Mouse (Mus musculus) CH12.LX (cell line): ENCODE results near the gene Cdca3. TPM values are rescaled to one million over a fixed set of nuclear protein-coding genes. Genes with fewer than 3 reads are reported as not detected.
A peak's percentile ranks its signal among the peaks of the same experiment; 100 is the strongest.

ENCODE experiments used
- DNase-seq: peaks from one replicate; pipeline ENCODE4 v3.0.0-alpha.2; 2013; ENCODE audit errors: extremely low read depth
- H3K27ac ChIP-seq: 2 replicates; pipeline ENCODE4 v1.5.1; 2012; ENCODE audit warnings: low read depth, mild to moderate bottlenecking, control low read depth, moderate library complexity; ENCODE audit not compliant: insufficient read depth
- H3K27me3 ChIP-seq: replicated peaks from 2 replicates; pipeline ENCODE3; 2012; ENCODE audit warnings: inconsistent platforms
- H3K36me3 ChIP-seq, 2 experiments: replicated peaks in 1 of 2; 2 replicates each; pipeline versions ENCODE3 to v1.6.1; 2012; ENCODE audit warnings: inconsistent platforms in 1 of 2, low read length in 1 of 2, mild to moderate bottlenecking in 1 of 2, mixed read lengths in 1 of 2, moderate library complexity in 1 of 2; ENCODE audit not compliant: control insufficient read depth in 1 of 2, insufficient read depth in 1 of 2
- H3K4me1 ChIP-seq, 2 experiments: 2 replicates each; pipeline ENCODE4 v1.6.1; 2012; ENCODE audit warnings: inconsistent platforms in 1 of 2, moderate library complexity in 1 of 2; ENCODE audit not compliant: insufficient read depth in 2 of 2, control insufficient read depth in 1 of 2
- H3K4me2 ChIP-seq: 2 replicates; pipeline ENCODE4 v1.6.1; 2012; ENCODE audit warnings: low read depth, mild to moderate bottlenecking, control low read depth; ENCODE audit not compliant: poor library complexity, insufficient read depth, severe bottlenecking
- H3K4me3 ChIP-seq, 3 experiments: fragments of 150-350 bp in 1 of 3; sonication (generic) in 1 of 3; replicated peaks in 1 of 3; 2 replicates each; pipeline versions ENCODE3 to v1.5.1; 2011 to 2012; ENCODE audit warnings: low read depth in 2 of 3, low read length in 2 of 3, mild to moderate bottlenecking in 2 of 3, moderate library complexity in 2 of 3, control low read depth in 1 of 3, improper control_type of control experiment in 1 of 3, inconsistent platforms in 1 of 3, mixed read lengths in 1 of 3; ENCODE audit not compliant: poor library complexity in 1 of 3
- H3K79me2 ChIP-seq: replicated peaks from 2 replicates; pipeline ENCODE4 v1.6.1; 2012; ENCODE audit warnings: mild to moderate bottlenecking, moderate library complexity; ENCODE audit not compliant: control insufficient read depth, poor library complexity, insufficient read depth, severe bottlenecking; ENCODE audit errors: extremely low read depth
- H3K9ac ChIP-seq: 2 replicates; pipeline ENCODE4 v1.6.1; 2012; ENCODE audit warnings: low read depth, mild to moderate bottlenecking, control low read depth, moderate library complexity; ENCODE audit not compliant: insufficient read depth
- H3K9me3 ChIP-seq: replicated peaks from 2 replicates; pipeline ENCODE3; 2012; ENCODE audit warnings: low read length, inconsistent platforms, mixed read lengths
- BHLHE40 ChIP-seq: IDR thresholded peaks from 2 replicates; pipeline ENCODE4 v1.6.1; 2011; ENCODE audit warnings: mild to moderate bottlenecking, low read depth, low read length, improper control_type of control experiment
- CHD1 ChIP-seq: IDR thresholded peaks from 2 replicates; pipeline ENCODE4 v1.6.1; 2012; ENCODE audit warnings: low read depth, low read length, improper control_type of control experiment, inconsistent platforms
- CTCF ChIP-seq, 2 experiments: IDR thresholded peaks in 1 of 2; conservative IDR thresholded peaks in 1 of 2; 2 replicates each; pipeline ENCODE4 v1.5.1; 2011 to 2012; ENCODE audit warnings: low read depth in 2 of 2, low read length in 2 of 2, improper control_type of control experiment in 1 of 2, inconsistent platforms in 1 of 2, mild to moderate bottlenecking in 1 of 2, moderate library complexity in 1 of 2
- E2F4 ChIP-seq: IDR thresholded peaks from 2 replicates; pipeline ENCODE4 v1.6.1; 2011; ENCODE audit warnings: low read depth, low read length, improper control_type of control experiment; ENCODE audit not compliant: insufficient replicate concordance
- EP300 ChIP-seq: IDR thresholded peaks from 2 replicates; pipeline ENCODE4 v1.6.1; 2011; ENCODE audit warnings: low read length, improper control_type of control experiment
- ETS1 ChIP-seq: conservative IDR thresholded peaks from 2 replicates; pipeline ENCODE4 v1.6.1; 2012; ENCODE audit warnings: low read depth, mild to moderate bottlenecking, inconsistent platforms, low read length, improper control_type of control experiment, moderate library complexity
- GABPA ChIP-seq: IDR thresholded peaks from 2 replicates; pipeline ENCODE4 v1.6.1; 2012; ENCODE audit warnings: low read depth, low read length, improper control_type of control experiment, inconsistent platforms; ENCODE audit not compliant: insufficient replicate concordance
- IRF4 ChIP-seq: IDR thresholded peaks from 2 replicates; pipeline ENCODE4 v1.6.1; 2014; ENCODE audit warnings: low read depth, mild to moderate bottlenecking, inconsistent platforms, low read length, improper control_type of control experiment
- JUN ChIP-seq: IDR thresholded peaks from 2 replicates; pipeline ENCODE4 v1.6.1; 2011; ENCODE audit warnings: low read depth, mild to moderate bottlenecking, low read length, improper control_type of control experiment, moderate library complexity; ENCODE audit not compliant: insufficient read depth
- JUND ChIP-seq: conservative IDR thresholded peaks from 2 replicates; pipeline ENCODE4 v1.6.1; 2011; ENCODE audit warnings: low read depth, low read length, improper control_type of control experiment
- MAFK ChIP-seq: IDR thresholded peaks from 2 replicates; pipeline ENCODE4 v1.6.1; 2011; ENCODE audit warnings: low read length, improper control_type of control experiment; ENCODE audit not compliant: insufficient replicate concordance
- NELFE ChIP-seq: IDR thresholded peaks from 2 replicates; pipeline ENCODE4 v1.6.1; 2011; ENCODE audit warnings: low read depth, low read length, improper control_type of control experiment
- NRF1 ChIP-seq: IDR thresholded peaks from 2 replicates; pipeline ENCODE4 v1.6.1; 2014; ENCODE audit warnings: low read depth, mild to moderate bottlenecking, inconsistent platforms, low read length, improper control_type of control experiment, moderate library complexity
- PAX5 ChIP-seq: IDR thresholded peaks from 2 replicates; pipeline ENCODE4 v1.6.1; 2012; ENCODE audit warnings: low read length, inconsistent platforms, mixed read lengths
- POLR2A ChIP-seq: IDR thresholded peaks from 2 replicates; pipeline ENCODE4 v1.6.1; 2011; ENCODE audit warnings: low read depth, mild to moderate bottlenecking, improper control_type of control experiment, low read length
- RAD21 ChIP-seq: IDR thresholded peaks from 2 replicates; pipeline ENCODE4 v1.6.1; 2011; ENCODE audit warnings: low read depth, mild to moderate bottlenecking, low read length, improper control_type of control experiment, moderate library complexity
- RCOR1 ChIP-seq: conservative IDR thresholded peaks from 2 replicates; pipeline ENCODE4 v1.6.1; 2012; ENCODE audit warnings: low read depth, mild to moderate bottlenecking, inconsistent platforms, low read length, improper control_type of control experiment
- SMC3 ChIP-seq: IDR thresholded peaks from 2 replicates; pipeline ENCODE4 v1.6.1; 2011; ENCODE audit warnings: low read depth, low read length, improper control_type of control experiment
- TCF12 ChIP-seq: IDR thresholded peaks from 2 replicates; pipeline ENCODE4 v1.6.1; 2014; ENCODE audit warnings: low read depth, mild to moderate bottlenecking, inconsistent platforms, low read length, improper control_type of control experiment
- UBTF ChIP-seq: IDR thresholded peaks from 2 replicates; pipeline ENCODE4 v1.6.1; 2012; ENCODE audit warnings: low read depth, mild to moderate bottlenecking, inconsistent platforms, low read length, improper control_type of control experiment, moderate library complexity
- USF1 ChIP-seq: IDR thresholded peaks from 2 replicates; pipeline ENCODE4 v1.6.1; 2014; ENCODE audit warnings: low read depth, mild to moderate bottlenecking, inconsistent platforms, low read length, improper control_type of control experiment
- ZMIZ1 ChIP-seq: IDR thresholded peaks from 2 replicates; pipeline ENCODE4 v1.6.1; 2012; ENCODE audit warnings: low read depth, mild to moderate bottlenecking, inconsistent platforms, low read length, improper control_type of control experiment
- ZNF384 ChIP-seq: IDR thresholded peaks from 2 replicates; pipeline ENCODE4 v1.6.1; 2012; ENCODE audit warnings: low read depth, low read length, improper control_type of control experiment, inconsistent platforms
- dilution Hi-C: fragments of 300-500 bp; cut with MboI; formaldehyde crosslinking; loops from 2 replicates; pipeline ENCODE4 v1.14.3; 2020; ENCODE audit warnings: low sequenced_read_pairs; ENCODE audit not compliant: extremely low pct_unique_long_range_greater_than_20kb, extremely low pct_ligation_motif_present
- in situ Hi-C: fragments of 300-500 bp; cut with MboI; formaldehyde crosslinking; loops from 3 replicates; pipeline ENCODE4 v1.14.3; 2019; ENCODE audit warnings: low sequenced_read_pairs, low pct_ligation_motif_present, low pct_unique_long_range_greater_than_20kb, mixed read lengths
- polyA plus RNA-seq: library from polyadenylated mRNA; unstranded; fragments of >175 nt; gene quantifications from 2 replicates; pipeline ENCODE4 v1.2.1, GENCODE M21; 2012; ENCODE audit warnings: low read depth; ENCODE audit not compliant: insufficient read length
- total RNA-seq, 2 experiments: library from RNA; depleted of rRNA; stranded (reverse); fragments of 300-350 nt in 1 of 2; fragments of >200 nt in 1 of 2; gene quantifications; 2 replicates each; pipeline ENCODE4 v1.2.3; 2012 to 2014

Gene Cdca3
- total and polyA plus RNA-seq, 3 experiments = 117 to 229 (median 224) TPM

- H3K9ac ChIP-seq = no peak overlapping the region
- no peak for DNase-seq
- no peaks in the 10 kb centered on the region for H3K9me3 ChIP-seq
- peaks cover 17 to 62% of the 10 kb centered on the region in 2 experiments for H3K4me1 ChIP-seq
- no peak overlapping the region for H3K27ac ChIP-seq
- in situ Hi-C loops = loop anchor here (10.0 kb wide), 1 partner anchor 95 kb away; the partner anchor contains the start of gene Mlf2
- dilution Hi-C loops = no loop called here
- no peak overlapping the region for H3K4me2 ChIP-seq
- no peak overlapping the region for H3K4me3 ChIP-seq
- TF ChIP-seq EP300 (no peak), BHLHE40 (no peak), UBTF (no peak), NELFE (no peak), ZMIZ1 (no peak), USF1 (no peak), RCOR1 (no peak), MAFK (no peak), POLR2A (no peak), JUND (no peak)
- H3K79me2 ChIP-seq = no peaks in the 10 kb centered on the region
- H3K27me3 ChIP-seq = no peaks in the 10 kb centered on the region
- H3K36me3 ChIP-seq = peaks cover 6 to 33% of the 10 kb centered on the region in 2 experiments
Measured at GRCm38 (mm10) chr6:124839805-124840204, 10.5 kb downstream of the Cdca3 start.

GRCm38 (mm10) chr6:124840241-124841167 is 11.2 kb downstream of the Cdca3 start, which contains the start of gene Gnb3:
Gnb3 (minus strand) TSS chr6:124840275.
- H3K4me3 ChIP-seq = no peak within 1 kb of the TSS
- TF ChIP-seq SMC3 (no peak), NRF1 (no peak), CTCF (conservative IDR thresholded peaks at IDR 0.05 in 1 of 2, IDR thresholded peaks at IDR 0.05 in 1 of 2; ENCODE audit: low read depth in 2 of 2, low read length in 2 of 2) (no peak), RAD21 (no peak), BHLHE40 (no peak), UBTF (no peak), IRF4 (peak; percentile 19; the same call in 1 of the 2 replicates), JUN (no peak), GABPA (no peak), EP300 (0 out of 2 replicates have a peak, but pooled peaks have one; percentile 14), POLR2A (peak; percentile 38; the same call in 1 of the 2 replicates), ZNF384 (no peak), ETS1 (no peak), PAX5 (no peak), CHD1 (no peak), E2F4 (no peak), TCF12 (peak; percentile 52; the same call in 1 of the 2 replicates), RCOR1 (no peak), NELFE (no peak)
- TF ChIP-seq, all 38 proteins: peak for 4
- dilution Hi-C loops (no loop called here), in situ Hi-C loops (loop anchor here (10.0 kb wide), 1 partner anchor 94 kb away; the partner anchor contains the start of gene Mlf2)
- Histone ChIP-seq H3K27ac (peak within 1 kb of the TSS; percentile 27), H3K4me1 (peaks cover 17 to 63% of the 10 kb centered on the region in 2 experiments), H3K27me3 (no peaks in the 10 kb centered on the region), H3K9ac (no peak within 1 kb of the TSS), H3K4me2 (peak within 1 kb of the TSS; percentile 10; the same call in 1 of the 2 replicates), H3K9me3 (no peaks in the 10 kb centered on the region), H3K79me2 (no peaks in the 10 kb centered on the region), H3K36me3 (peaks cover 1 to 26% of the 10 kb centered on the region in 2 experiments)
- DNase-seq = peak; percentile 78
